Mouse (Mus musculus) lung, postnatal 10 days (tissue): ENCODE results near the gene Bend5.
A peak's percentile ranks its signal among the peaks of the same experiment; 100 is the strongest.

Source experiments
- DNase-seq: peaks from one replicate; pipeline ENCODE4 v3.0.0; 2021

Bend5 gene

GRCm38 (mm10) chr4:111414818-111415488 lies at the start of gene Bend5:
TSS of gene Bend5 (plus strand) at chr4:111415006.
- DNase-seq, result peak; percentile 83

DNA sequence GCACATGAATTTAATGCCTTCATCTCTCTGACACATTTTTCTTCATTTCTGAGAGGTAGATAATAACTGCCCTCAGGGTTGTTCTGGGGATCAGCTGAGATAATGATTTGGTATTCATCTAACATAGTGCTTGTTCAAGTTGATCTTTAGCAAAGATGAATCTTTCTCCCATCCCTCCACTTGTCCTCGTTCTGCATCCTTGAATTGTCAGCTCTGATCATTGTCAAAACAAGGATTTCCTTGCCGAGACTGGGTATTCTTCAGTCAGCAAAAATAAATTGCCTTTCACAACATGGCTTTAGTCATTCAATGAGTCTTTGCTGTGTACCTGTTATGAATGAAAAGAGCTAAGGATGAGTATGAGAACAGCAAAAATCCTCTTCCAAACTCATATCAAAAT lies 47.0 kb upstream of the Bend5 start:
- no peak for DNase-seq

DNA sequence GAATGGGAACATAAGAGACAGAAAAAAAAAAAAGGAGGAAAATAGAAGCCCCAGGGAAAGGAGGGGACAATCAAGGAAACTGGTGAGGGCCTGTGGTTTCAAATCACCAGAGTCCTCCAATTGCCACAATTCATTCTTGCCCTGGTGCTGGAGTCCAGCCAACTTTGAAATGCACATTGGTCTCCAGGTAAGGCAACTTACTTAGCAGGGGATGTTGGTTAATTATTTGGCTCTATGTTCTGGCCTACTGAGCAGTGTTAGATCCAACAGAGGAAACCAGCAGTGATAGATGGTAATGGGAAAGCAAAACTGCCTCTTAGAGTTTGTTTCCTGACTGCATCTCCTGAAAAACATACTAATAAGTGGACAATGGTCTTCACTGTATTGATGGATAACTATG lies 37.6 kb upstream of the Bend5 start:
- no peak for DNase-seq

DNA sequence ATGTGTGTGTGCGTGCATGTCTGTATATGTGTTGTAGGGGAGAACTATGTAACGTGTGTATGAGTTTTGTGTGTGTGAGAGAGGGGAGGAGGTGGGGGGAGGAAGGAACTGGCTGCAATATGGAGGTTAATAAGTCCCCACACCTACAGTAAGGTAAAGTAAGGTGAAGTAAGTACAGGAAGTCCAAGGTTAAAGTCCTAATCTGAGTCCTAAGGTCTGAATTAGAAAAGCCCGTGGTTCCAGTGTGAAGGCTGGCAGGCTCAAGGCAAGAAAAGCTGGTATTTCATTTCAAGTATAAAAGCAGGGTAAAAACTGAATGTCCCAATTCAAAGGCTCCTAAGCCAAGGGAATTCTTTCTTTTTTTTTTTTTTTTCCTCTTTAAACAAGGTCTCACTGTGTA lies 36.7 kb upstream of the Bend5 start:
- no peak for DNase-seq

DNA sequence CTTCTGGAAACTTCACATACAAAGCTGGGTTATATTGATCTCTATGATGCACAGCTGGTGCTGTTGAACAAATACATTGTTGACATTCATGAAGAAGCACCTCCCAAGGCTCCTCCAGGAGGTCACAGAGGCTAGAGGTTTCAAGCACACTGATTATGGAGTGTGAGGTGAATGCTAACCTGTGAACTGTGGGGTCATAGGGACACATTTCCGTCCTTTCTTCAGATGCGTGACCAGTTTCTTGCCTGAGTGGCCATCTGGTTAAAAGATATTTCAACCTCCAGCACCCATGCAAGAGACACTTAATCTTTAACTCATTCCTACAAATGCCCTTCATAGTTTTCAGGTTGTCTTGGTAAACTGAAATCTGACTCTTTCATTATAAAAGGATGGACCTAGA lies 31.7 kb upstream of the Bend5 start:
- DNase-seq, result no peak

- no peak for DNase-seq
Measured at GRCm38 (mm10) chr4:111390736-111391135, 24.1 kb upstream of the Bend5 start.

DNA sequence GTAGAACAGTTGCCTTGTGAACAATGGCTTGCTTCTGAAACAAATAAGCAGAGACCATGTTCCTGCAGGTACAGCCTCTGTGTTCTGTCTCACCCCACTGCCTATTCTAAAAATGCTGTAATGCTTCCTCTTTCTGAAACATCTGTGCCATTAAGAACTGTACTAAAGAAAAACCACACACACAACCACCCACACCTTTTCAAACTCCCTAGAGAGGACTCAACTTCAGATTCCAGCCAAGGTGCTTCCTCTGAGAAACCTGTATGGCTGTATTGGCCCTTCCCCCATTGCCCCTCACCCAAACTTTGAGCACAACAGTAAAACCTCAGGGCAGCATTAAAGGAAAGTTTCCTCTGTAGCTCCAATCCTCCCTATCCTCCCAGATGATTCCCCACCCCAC lies 15.0 kb upstream of the Bend5 start:
- DNase-seq, result no peak

GRCm38 (mm10) chr4:111400676-111401075 lies 14.1 kb upstream of the Bend5 start:
- DNase-seq, result no peak

- DNase-seq, result no peak
Measured at GRCm38 (mm10) chr4:111403243-111403642, 11.6 kb upstream of the Bend5 start.

DNA sequence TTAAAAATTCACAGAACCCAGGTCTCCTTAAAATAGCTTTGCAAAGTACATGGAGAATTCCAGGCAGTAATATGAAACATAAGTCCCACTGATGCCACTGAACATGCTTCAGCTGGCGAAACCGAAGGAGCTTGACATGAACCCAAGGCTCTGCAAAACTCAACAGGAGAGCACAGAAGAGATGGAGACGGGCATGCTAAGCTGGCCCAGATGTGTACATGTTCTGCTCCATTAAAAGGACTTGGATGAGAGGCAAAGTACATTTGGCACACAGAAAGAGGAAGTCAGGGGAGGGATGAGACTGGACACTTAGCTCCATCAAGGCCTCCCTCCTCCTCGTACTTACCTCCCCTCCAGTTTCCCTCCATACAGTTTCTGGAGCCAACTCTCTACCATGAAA lies 4.1 kb upstream of the Bend5 start:
- DNase-seq, result no peak

DNA sequence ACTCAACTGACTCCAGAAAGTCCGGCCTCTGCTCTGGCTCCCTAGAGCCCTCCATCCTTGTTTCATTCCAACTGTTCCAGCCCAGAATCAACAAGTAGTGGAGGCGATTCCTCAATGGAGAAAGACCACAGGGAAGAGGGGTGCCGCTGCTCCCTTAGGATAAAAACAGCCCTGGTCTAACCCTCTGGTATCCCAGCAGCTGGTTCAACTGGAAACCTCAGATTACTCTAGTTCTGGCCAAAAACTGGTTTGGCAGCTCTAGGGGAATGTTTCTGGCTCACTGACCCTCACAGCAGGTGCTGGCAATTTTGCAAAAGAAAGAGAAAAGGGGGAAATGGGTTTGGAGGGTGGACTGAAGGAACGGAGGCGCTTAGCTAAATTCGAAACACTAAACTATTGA lies 407 bp upstream of the Bend5 start:
- peak; percentile 16 for DNase-seq

DNA sequence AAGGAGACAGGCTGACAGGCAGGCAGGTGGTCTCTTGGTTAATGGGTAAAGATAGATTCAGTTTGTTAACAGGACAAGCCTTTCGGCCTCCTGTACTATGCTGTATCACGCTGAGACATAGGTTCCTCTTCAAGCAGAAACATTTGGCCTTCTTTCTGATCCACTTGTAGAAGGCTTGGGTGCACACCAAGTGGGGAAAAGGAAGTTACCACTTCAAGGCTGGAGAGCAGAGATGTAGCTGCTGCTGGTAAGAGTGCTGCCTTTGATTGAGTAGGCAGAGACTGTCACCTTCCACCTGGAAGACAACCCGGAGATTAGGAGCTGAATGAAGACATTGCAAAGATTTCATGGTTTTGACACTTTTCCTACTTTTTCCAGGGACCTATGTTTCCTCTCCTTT lies 1.3 kb downstream of the Bend5 start:
- DNase-seq, result no peak

- DNase-seq, result no peak
Measured at GRCm38 (mm10) chr4:111416551-111416950, 1.7 kb downstream of the Bend5 start.

DNA sequence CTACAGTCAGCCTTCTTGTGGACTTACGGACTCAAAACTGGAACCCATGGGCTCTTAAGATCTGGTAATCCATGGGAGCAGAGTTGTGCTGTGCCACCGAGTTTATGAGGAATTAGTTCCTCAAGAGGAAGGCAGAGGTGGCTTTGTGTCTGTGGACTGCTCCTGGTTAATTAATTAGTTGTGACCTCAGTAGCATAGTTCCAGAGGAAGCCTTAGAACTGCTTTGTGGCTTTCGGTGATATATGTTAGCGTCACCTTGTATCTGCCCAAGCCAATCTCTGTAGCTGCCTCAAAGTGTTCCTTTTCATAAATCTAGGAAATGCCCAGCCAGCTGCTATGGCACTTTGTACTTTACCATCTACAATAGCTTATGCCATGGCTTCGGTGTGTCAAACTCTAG lies 2.9 kb downstream of the Bend5 start:
- DNase-seq, result no peak

DNA sequence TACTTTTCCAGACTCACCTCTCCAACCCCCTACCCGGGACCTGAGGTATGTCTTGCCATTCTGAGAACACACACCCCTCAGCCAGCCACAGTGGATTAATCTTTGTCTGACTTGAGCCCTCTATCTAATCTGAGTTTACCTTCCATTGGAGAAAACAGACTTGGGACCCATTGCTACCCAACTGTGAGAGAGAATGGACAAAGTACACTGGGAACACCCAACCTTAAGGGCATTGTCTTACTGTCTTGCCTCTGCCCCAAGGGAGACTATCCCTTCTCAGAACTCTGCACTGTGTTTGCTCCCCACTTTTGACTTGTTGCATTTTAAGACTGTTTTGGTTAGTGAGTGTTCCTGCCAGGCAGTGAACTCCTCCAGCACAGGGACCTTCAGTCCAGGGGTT lies 4.7 kb downstream of the Bend5 start:
- DNase-seq, result no peak

DNA sequence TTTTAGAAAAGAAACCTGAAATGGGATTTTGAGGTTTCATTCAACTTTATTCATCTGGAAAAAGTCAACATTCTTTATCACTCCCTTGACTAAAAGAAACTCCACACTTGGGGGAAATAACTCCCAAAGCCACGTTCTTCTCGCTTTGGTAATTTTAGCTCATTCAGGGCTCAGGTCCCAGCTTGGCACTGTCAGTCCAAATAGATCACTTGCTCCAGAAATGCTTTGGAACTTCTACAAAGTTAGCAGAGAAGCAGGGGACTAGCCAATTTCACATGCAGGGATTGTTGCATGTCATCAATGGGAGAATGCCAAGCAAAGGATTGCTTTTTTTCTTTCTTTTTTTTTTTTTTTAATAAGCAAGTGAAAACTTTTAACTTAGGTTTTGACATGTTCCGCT lies 5.2 kb downstream of the Bend5 start:
- DNase-seq, result peak; percentile 59

DNA sequence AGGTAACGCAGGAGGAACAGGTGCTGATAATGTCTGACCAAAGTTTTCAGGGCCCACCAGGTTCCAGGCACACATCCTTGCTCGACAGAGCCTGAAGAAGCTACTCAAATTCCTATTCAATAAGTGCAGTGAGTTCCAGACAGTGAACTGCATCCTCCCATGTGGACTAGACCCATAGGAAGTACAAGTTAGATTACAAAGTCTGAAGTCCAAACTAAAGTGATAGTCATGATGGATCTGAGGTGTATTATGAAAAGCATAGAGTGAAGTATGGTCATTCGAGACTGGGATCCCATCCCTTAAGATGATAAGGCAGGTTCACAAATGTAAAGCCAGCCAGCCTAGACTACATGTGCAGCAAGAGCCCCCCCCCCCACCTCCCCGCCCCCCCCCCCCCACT lies 6.1 kb downstream of the Bend5 start:
- no peak for DNase-seq

DNA sequence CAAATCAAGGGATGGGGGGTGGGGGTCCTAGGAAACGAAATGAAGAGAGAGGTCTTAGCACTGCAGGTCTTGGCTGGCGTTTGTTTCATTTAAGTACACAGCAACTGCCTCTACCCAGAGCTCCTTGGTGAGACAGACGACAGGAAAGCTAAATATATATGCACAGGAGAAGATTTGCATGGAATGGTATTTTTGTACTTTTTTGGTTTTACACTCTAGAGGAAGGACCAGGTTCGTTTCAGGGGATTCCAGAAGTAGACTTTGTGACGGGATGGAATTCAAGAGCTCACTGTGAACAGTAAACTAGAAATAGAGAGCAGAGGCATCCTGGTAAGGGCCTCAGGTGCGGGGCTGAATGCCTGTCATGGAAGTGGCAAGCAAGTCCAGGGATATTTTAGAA lies 7.0 kb downstream of the Bend5 start:
- DNase-seq, result no peak

GRCm38 (mm10) chr4:111424371-111424950 lies 9.7 kb downstream of the Bend5 start:
- DNase-seq, result no peak

DNA sequence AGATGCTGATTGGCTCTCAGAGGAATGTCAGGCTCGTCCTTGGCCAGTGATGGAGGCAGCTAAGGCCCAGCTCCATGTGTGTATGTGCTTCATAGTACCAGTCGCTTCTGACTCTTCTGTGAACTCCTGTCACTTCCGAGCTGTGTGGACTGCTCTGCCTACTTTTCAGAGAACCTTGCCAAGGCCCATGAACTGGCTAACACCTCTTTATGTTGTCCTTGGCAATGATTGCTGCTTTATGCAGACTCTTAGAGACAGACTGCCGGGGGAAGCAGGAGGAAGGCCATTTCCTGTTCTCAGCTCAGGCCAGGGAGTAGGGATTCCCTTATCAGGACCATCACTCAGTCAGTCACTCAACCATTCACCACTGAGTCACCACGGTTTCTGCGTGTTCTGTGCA lies 10.4 kb downstream of the Bend5 start:
- no peak for DNase-seq

GRCm38 (mm10) chr4:111431186-111431585 lies 16.4 kb downstream of the Bend5 start:
- peak; percentile 48 for DNase-seq

DNA sequence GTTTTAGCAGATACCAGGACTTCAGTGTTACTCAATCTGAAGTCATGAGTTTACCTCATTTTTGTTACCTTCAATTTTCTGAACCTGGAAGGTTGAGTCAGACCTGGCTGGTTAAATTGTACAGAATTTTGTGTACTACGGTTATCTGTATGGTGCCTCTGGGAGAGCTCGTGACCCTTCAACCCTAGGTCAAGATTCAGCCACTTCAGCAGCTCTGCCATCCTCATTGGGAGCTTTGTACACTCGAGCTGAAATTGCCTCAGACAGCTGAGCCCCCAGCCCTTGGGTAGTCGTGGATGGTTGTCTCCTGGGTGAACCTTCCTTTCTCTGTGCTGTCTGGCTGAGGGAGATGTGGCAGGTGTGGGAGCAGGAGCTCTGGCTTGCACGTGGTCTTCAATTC lies 17.2 kb downstream of the Bend5 start:
- no peak for DNase-seq

DNA sequence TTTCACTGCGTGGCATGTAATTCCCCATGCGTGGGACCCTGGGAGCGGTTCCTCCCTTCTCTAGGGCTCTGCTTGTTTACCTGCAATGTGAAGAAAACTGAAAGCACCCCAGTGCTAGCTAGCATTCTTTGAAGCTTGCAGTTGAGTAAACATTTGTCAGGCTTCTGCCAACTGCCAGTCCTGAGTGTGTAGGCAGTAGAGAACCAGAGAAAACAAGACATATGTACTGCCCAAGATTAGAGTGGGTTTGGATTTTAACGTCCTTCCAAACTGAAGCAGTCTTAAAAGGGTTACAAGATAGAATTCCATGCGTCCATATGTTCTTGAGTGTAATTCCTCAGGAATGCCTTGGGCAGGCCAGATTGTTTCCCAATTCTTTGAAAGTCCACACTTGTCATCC lies 17.6 kb downstream of the Bend5 start:
- DNase-seq, result no peak

GRCm38 (mm10) chr4:111441709-111442108 lies 26.9 kb downstream of the Bend5 start:
- DNase-seq, result no peak
